In the genomic region with DNA sequence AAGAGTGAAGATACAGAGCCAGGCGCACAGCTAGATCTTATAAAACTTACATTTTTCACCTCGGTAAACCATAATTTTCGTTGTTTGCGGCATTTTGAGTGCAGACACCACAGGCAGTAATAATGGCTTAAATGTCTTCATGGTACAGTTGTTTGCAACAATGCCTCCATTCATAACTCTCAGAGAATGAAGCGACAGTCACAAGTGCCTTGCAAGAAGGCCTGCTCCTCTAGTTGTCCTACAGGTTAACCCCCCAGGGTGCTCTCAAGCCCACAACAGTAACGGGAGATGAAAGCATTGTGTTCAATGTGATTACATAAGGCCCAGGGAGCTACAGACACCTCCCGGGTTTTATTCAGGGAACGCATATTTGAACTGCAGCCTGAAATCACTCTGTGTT, we compare ENCODE assay signal across 26 mouse cellular contexts.
DNase-seq lines count a peak whose midpoint lies in the region; ATAC-seq lines count a peak whose summit lies in the region.
"Had no signal": no experiment of that assay in that cellular context is flagged by ENCODE, and none has a peak within 500 bp of the region (broad histone marks: within the 10 kb centered on the region; RNA-seq: fewer than 3 reads in every experiment).

No protein-coding gene starts in this region.

- ATAC-seq in forebrain, embryonic 12.5 days (ENCODE audit: low FRiP score) = 0 out of 2 replicates have a peak, but pooled peaks have one; percentile 36
- no peak for ATAC-seq in forebrain, embryonic 16.5 days
- ATAC-seq in megakaryocyte, adult 5-6 weeks (ENCODE audit: poor library complexity, severe bottlenecking) = no peak
- ATAC-seq: activated CD4-positive, CD25-positive, alpha-beta regulatory T cell, adult 4 months; CD4-positive, CD25-positive, alpha-beta regulatory T cell, adult 4 months; forebrain, embryonic 13.5 days; intestine, embryonic 15.5 days had no signal

- 27% methylated on average over 8 of the region's 8 CpGs for WGBS in forebrain, embryonic 12.5 days
- WGBS in forebrain, embryonic 16.5 days = 26% methylated on average over 8 of the region's 8 CpGs

- no peaks in the 10 kb centered on the region for H3K36me3 ChIP-seq in forebrain, embryonic 12.5 days (replicated peaks)
- no peaks in the 10 kb centered on the region for H3K36me3 ChIP-seq in forebrain, embryonic 16.5 days (ENCODE audit: control insufficient read depth, insufficient read depth)
- H3K36me3 ChIP-seq: embryonic facial prominence, embryonic 15.5 days; hindbrain, embryonic 12.5 days; hindbrain, embryonic 15.5 days; intestine, embryonic 15.5 days had no signal

- no peaks in the 10 kb centered on the region for H3K27me3 ChIP-seq in forebrain, embryonic 12.5 days
- no peaks in the 10 kb centered on the region for H3K27me3 ChIP-seq in forebrain, embryonic 16.5 days (replicated peaks; ENCODE audit: control insufficient read depth, insufficient read depth, low read length)
- H3K27me3 ChIP-seq: embryonic facial prominence, embryonic 15.5 days; forebrain, embryonic 13.5 days; hindbrain, embryonic 12.5 days; hindbrain, embryonic 15.5 days; intestine, embryonic 15.5 days had no signal

- peak; percentile 51 for DNase-seq in Muller cell, postnatal 12 days (ENCODE audit: inconsistent ontology term)
- peak; percentile 2 for DNase-seq in brain, adult 2 months (ENCODE audit: low read depth, low spot score)
- peak; percentile 77 for DNase-seq in retina, embryonic 14.5 days (ENCODE audit: low spot score)
- DNase-seq in left cerebral cortex, adult 9 months (ENCODE audit: low spot score in 2 of 2) = no peak
- DNase-seq: adrenal gland, adult 8-10 months; adrenal gland, postnatal 25 days; cerebellum, adult 11-12 months; cerebellum, adult 8-10 months; cerebellum, postnatal 10 days; cerebellum, postnatal 36 days; embryo, embryonic 11 days; gastrocnemius, adult 2 months; gastrocnemius, postnatal 14 days; heart, adult 11 months; kidney, adult 18-20 months had no signal

- H3K9ac ChIP-seq in forebrain, embryonic 12.5 days = no peak overlapping the region
- no peak overlapping the region for H3K9ac ChIP-seq in forebrain, embryonic 16.5 days (replicated peaks; ENCODE audit: low read depth, low read length)
- H3K9ac ChIP-seq: embryonic facial prominence, embryonic 15.5 days; forebrain, embryonic 13.5 days; hindbrain, embryonic 12.5 days; hindbrain, embryonic 15.5 days; intestine, embryonic 15.5 days had no signal

- no peak overlapping the region for H3K27ac ChIP-seq in forebrain, embryonic 12.5 days
- H3K27ac ChIP-seq in forebrain, embryonic 16.5 days (ENCODE audit: low read length) = no peak overlapping the region
- H3K27ac ChIP-seq: embryonic facial prominence, embryonic 15.5 days; forebrain, embryonic 13.5 days; gastrocnemius, adult 2 months; hindbrain, embryonic 12.5 days; hindbrain, embryonic 15.5 days; intestine, embryonic 15.5 days had no signal

- H3K4me1 ChIP-seq in forebrain, embryonic 12.5 days = peaks cover 5% of the 10 kb centered on the region; the same call in 1 of the 2 replicates
- no peaks in the 10 kb centered on the region for H3K4me1 ChIP-seq in forebrain, embryonic 16.5 days (replicated peaks; ENCODE audit: control insufficient read depth, insufficient read depth, low read length)
- H3K4me1 ChIP-seq: embryonic facial prominence, embryonic 15.5 days; hindbrain, embryonic 12.5 days; hindbrain, embryonic 15.5 days; intestine, embryonic 15.5 days had no signal

- H3K4me2 ChIP-seq in forebrain, embryonic 12.5 days = no peak overlapping the region
- H3K4me2 ChIP-seq in forebrain, embryonic 16.5 days (ENCODE audit: low read length) = no peak overlapping the region
- H3K4me2 ChIP-seq: embryonic facial prominence, embryonic 15.5 days; forebrain, embryonic 13.5 days; heart, embryonic 11.5 days; hindbrain, embryonic 12.5 days; hindbrain, embryonic 15.5 days; intestine, embryonic 15.5 days had no signal

- H3K9me3 ChIP-seq in forebrain, embryonic 12.5 days = no peaks in the 10 kb centered on the region
- H3K9me3 ChIP-seq in forebrain, embryonic 16.5 days (ENCODE audit: control insufficient read depth, low read length) = no peaks in the 10 kb centered on the region
- H3K9me3 ChIP-seq: embryonic facial prominence, embryonic 15.5 days; forebrain, embryonic 13.5 days; hindbrain, embryonic 12.5 days; hindbrain, embryonic 15.5 days; intestine, embryonic 15.5 days had no signal

- H3K4me3 ChIP-seq in forebrain, embryonic 12.5 days (replicated peaks) = no peak overlapping the region
- H3K4me3 ChIP-seq in forebrain, embryonic 16.5 days (replicated peaks; ENCODE audit: low read length) = no peak overlapping the region
- H3K4me3 ChIP-seq: embryonic facial prominence, embryonic 15.5 days; forebrain, embryonic 13.5 days; gastrocnemius, adult 2 months; hindbrain, embryonic 12.5 days; hindbrain, embryonic 15.5 days; intestine, embryonic 15.5 days had no signal

Comparison
In these comparisons a context has a peak if more than half of its experiments do, and no peak if none do; other contexts are left out.
1. DNase-seq: peak in Muller cell, postnatal 12 days (single experiment), brain, adult 2 months (single experiment) and retina, embryonic 14.5 days (single experiment); none in left cerebral cortex, adult 9 months (0 of 2).